Mouse (Mus musculus) lung, postnatal 0 days (tissue): ENCODE measurements around the gene Tpst1.

Source experiments
- CTCF ChIP-seq: IDR thresholded peaks from 2 replicates; pipeline ENCODE4 v1.5.1; 2016; ENCODE audit warnings: antibody characterized with exemption, mild to moderate bottlenecking
- EP300 ChIP-seq: IDR thresholded peaks from 2 replicates; pipeline ENCODE4 v1.6.1; 2016; ENCODE audit warnings: antibody characterized with exemption, mild to moderate bottlenecking, control low read depth

- TF ChIP-seq CTCF: no peak
- no peak for TF ChIP-seq EP300
Measured at GRCm38 (mm10) chr5:130074491-130074890, 1.4 kb downstream of the Tpst1 start.
